Mouse (Mus musculus): ENCODE results near the gene Olfr420. TPM values are rescaled to one million over a fixed set of nuclear protein-coding genes. Genes with fewer than 3 reads are reported as not detected.

The Olfr420 gene
- not detected in 2 replicates for polyA plus RNA-seq (2015; fragmentation: Nextera tagmentation; extraction: Ambion mirVana)

DNA sequence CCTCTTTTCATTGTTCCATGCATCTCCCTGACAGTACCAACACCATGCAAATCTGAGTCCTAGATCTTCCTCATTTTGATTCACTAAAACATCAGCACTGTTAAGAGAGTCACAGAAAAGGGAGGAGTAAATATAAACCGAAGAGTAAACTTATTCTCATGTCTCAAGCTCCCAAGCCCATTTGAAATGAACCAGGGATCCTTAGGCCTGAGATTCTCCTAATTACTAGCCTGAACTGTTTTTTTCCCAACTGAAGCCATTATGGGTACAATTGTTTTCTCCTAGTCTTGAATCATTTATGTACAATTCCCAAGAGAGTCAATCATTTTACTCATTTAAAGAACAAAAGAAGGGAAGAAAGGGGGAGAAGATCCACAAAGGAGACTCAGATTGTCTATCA is at the start of gene Olfr420:
TSS of gene Olfr420 (plus strand) at position 301 of the 400 bp plus-strand sequence.
- WGBS, result 82% methylated on average over 1 of the region's 1 CpGs
- no peak for TF ChIP-seq CTCF (IDR thresholded peaks at IDR 0.05; ENCODE audit: low read depth)
- H3K4me3 ChIP-seq (ENCODE audit: low read depth, low read length), result no peak within 1 kb of the TSS

DNA sequence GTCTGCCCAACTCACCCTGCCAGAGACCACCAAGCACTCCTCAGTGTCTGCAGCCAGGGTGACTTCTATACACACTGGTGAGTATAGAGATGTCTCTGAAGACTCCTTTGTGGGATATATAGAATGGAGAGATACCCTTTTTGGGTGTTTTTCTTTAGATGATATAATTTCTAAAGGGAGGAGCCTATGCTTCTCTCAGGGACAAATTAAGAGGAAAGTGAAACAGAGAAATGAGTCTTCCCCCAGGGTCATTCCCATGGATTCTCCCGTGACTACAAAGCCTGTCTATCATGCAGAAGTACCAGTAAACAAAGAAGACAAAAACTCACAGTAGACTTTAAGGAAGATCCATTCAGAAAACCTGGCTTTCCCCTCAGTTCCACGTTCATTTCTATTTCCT is 34.4 kb upstream of the Olfr420 start, which contains the start of gene Olfr231:
TSS of gene Olfr231 (minus strand) at position 101 of the 400 bp plus-strand sequence.
- no peaks in the 10 kb centered on the region for H3K9me3 ChIP-seq (ENCODE audit: control insufficient read depth)
- H3K9ac ChIP-seq (ENCODE audit: low read depth, low read length), result no peak within 1 kb of the TSS
- H3K27me3 ChIP-seq (replicated peaks; ENCODE audit: control insufficient read depth, insufficient read depth, low read length), result no peaks in the 10 kb centered on the region
- H3K4me3 ChIP-seq (ENCODE audit: low read depth, low read length), result no peak within 1 kb of the TSS
- 52% methylated on average over 2 of the region's 2 CpGs for WGBS
- TF ChIP-seq CTCF (IDR thresholded peaks at IDR 0.05; ENCODE audit: low read depth), result no peak
- no peak for ATAC-seq
- H3K36me3 ChIP-seq (ENCODE audit: control insufficient read depth, insufficient read depth), result no peaks in the 10 kb centered on the region
- H3K4me1 ChIP-seq (replicated peaks; ENCODE audit: control insufficient read depth, insufficient read depth, low read length), result no peaks in the 10 kb centered on the region
- H3K27ac ChIP-seq (ENCODE audit: low read depth, low read length), result no peak within 1 kb of the TSS
- H3K4me2 ChIP-seq (replicated peaks; ENCODE audit: low read depth), result no peak within 1 kb of the TSS

More for the DNA sequence above, at the start of gene Olfr420:
- Histone ChIP-seq H3K4me2 (replicated peaks; ENCODE audit: low read depth) (no peak within 1 kb of the TSS), H3K9ac (ENCODE audit: low read depth, low read length) (no peak within 1 kb of the TSS), H3K27ac (ENCODE audit: low read depth, low read length) (no peak within 1 kb of the TSS), H3K27me3 (replicated peaks; ENCODE audit: control insufficient read depth, insufficient read depth, low read length) (no peaks in the 10 kb centered on the region), H3K4me1 (replicated peaks; ENCODE audit: control insufficient read depth, insufficient read depth, low read length) (no peaks in the 10 kb centered on the region), H3K9me3 (ENCODE audit: control insufficient read depth) (no peaks in the 10 kb centered on the region), H3K36me3 (ENCODE audit: control insufficient read depth, insufficient read depth) (no peaks in the 10 kb centered on the region)
- ATAC-seq, result no peak

DNA sequence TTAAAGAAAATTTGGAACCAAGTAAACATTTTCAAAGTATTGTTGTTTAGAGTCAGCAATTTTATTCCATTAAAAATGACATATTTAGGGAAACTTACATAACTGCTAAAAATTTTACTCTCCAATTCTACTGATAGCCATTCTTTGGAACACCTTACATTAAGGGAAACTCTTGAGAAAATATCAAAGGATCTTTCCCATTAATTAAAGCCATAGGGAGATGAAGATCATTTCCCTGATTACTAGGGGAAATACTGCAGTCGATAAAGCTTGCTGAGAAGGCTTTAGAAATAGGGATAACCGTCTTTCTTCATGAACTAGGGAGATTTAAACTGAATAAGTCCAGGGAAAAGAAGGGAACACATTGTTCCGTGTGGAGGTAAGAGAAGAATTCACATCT is 24.2 kb upstream of the Olfr420 start, which contains the start of gene Olfr424:
TSS of gene Olfr424 (plus strand) at position 301 of the 400 bp plus-strand sequence.
- Histone ChIP-seq H3K27ac (ENCODE audit: low read depth, low read length) (no peak within 1 kb of the TSS), H3K36me3 (ENCODE audit: control insufficient read depth, insufficient read depth) (no peaks in the 10 kb centered on the region), H3K27me3 (replicated peaks; ENCODE audit: control insufficient read depth, insufficient read depth, low read length) (no peaks in the 10 kb centered on the region), H3K4me2 (replicated peaks; ENCODE audit: low read depth) (no peak within 1 kb of the TSS), H3K4me3 (ENCODE audit: low read depth, low read length) (no peak within 1 kb of the TSS), H3K9ac (ENCODE audit: low read depth, low read length) (no peak within 1 kb of the TSS), H3K9me3 (ENCODE audit: control insufficient read depth) (no peaks in the 10 kb centered on the region), H3K4me1 (replicated peaks; ENCODE audit: control insufficient read depth, insufficient read depth, low read length) (no peaks in the 10 kb centered on the region)
- WGBS, result 83% methylated on average over 3 of the region's 3 CpGs
- no peak for TF ChIP-seq CTCF (IDR thresholded peaks at IDR 0.05; ENCODE audit: low read depth)
- no peak for ATAC-seq

DNA sequence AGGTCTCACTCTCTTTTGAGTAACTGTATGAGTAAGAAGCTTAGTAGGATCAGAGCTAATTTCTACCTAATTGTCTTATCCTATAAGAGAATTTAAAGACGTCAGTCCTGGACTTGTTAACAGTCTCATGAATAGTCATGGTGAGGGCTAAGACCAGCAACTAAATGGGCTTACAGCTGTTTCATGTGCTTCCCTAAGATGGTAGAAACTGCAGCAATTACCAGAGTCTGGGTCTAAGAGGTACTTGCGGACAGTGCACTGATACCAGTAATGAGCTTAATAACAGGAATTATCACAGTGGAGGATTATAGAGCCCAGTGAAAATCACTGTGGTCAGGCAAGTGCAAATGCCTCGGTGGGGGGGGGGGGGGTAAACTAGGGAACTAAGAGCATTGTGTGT is 23.4 kb upstream of the Olfr420 start:
- Histone ChIP-seq H3K9ac (ENCODE audit: low read depth, low read length) (no peak overlapping the region), H3K36me3 (ENCODE audit: control insufficient read depth, insufficient read depth) (no peaks in the 10 kb centered on the region), H3K4me1 (replicated peaks; ENCODE audit: control insufficient read depth, insufficient read depth, low read length) (no peaks in the 10 kb centered on the region), H3K4me3 (ENCODE audit: low read depth, low read length) (no peak overlapping the region), H3K27ac (ENCODE audit: low read depth, low read length) (no peak overlapping the region), H3K4me2 (replicated peaks; ENCODE audit: low read depth) (no peak overlapping the region), H3K9me3 (ENCODE audit: control insufficient read depth) (no peaks in the 10 kb centered on the region), H3K27me3 (replicated peaks; ENCODE audit: control insufficient read depth, insufficient read depth, low read length) (no peaks in the 10 kb centered on the region)
- no peak for ATAC-seq
- no peak for TF ChIP-seq CTCF (IDR thresholded peaks at IDR 0.05; ENCODE audit: low read depth)
- WGBS, result 79% methylated on average over 3 of the region's 3 CpGs

DNA sequence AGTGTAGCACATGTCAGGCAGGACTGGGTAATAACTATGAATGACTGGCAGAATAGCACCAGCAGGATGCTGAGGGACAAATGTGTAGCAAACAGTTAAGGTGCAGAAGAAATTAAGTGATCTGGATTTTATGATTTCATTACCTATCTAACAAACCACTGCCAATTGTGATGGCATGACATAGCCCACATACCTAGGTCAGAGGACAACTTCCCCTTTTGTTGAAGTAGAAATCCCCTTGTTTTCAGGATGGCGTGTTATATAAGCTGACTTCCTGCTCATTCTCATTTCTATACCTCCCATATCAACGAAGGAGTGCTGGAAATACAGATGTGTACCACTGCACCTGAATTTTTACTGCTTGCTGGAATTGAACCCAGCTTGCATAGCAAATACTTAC is 14.0 kb upstream of the Olfr420 start:
- Histone ChIP-seq H3K4me1 (replicated peaks; ENCODE audit: control insufficient read depth, insufficient read depth, low read length) (no peaks in the 10 kb centered on the region), H3K36me3 (ENCODE audit: control insufficient read depth, insufficient read depth) (no peaks in the 10 kb centered on the region), H3K9me3 (ENCODE audit: control insufficient read depth) (no peaks in the 10 kb centered on the region), H3K4me2 (replicated peaks; ENCODE audit: low read depth) (no peak overlapping the region), H3K4me3 (ENCODE audit: low read depth, low read length) (no peak overlapping the region), H3K27me3 (replicated peaks; ENCODE audit: control insufficient read depth, insufficient read depth, low read length) (no peaks in the 10 kb centered on the region), H3K9ac (ENCODE audit: low read depth, low read length) (no peak overlapping the region), H3K27ac (ENCODE audit: low read depth, low read length) (no peak overlapping the region)
- no peak for ATAC-seq
- no peak for TF ChIP-seq CTCF (IDR thresholded peaks at IDR 0.05; ENCODE audit: low read depth)
- 73% methylated on average over 2 of the region's 2 CpGs for WGBS

DNA sequence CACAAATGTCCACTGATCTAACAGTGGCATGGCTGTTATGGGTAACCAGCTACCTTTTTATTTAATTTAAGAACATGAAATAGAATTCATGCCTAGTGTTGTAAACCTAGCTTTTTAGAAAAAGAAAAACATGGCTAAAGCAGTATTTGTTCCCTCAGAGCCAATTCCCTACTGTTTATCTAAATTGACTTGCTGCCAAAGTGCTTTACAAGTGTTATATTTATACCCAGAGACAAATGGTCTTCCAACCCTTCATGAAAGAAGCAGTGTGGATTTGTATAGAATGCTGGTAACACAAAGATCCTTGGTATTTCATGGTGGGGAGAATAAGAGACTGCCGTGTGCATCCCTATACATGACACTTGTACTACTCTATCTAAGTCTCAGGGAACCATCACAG is 8.7 kb upstream of the Olfr420 start:
- Histone ChIP-seq H3K36me3 (ENCODE audit: control insufficient read depth, insufficient read depth) (no peaks in the 10 kb centered on the region), H3K27ac (ENCODE audit: low read depth, low read length) (no peak overlapping the region), H3K9ac (ENCODE audit: low read depth, low read length) (no peak overlapping the region), H3K4me1 (replicated peaks; ENCODE audit: control insufficient read depth, insufficient read depth, low read length) (no peaks in the 10 kb centered on the region), H3K9me3 (ENCODE audit: control insufficient read depth) (no peaks in the 10 kb centered on the region), H3K4me2 (replicated peaks; ENCODE audit: low read depth) (no peak overlapping the region), H3K4me3 (ENCODE audit: low read depth, low read length) (no peak overlapping the region), H3K27me3 (replicated peaks; ENCODE audit: control insufficient read depth, insufficient read depth, low read length) (no peaks in the 10 kb centered on the region)
- no peak for ATAC-seq
- 71% methylated on average over 1 of the region's 1 CpGs for WGBS
- no peak for TF ChIP-seq CTCF (IDR thresholded peaks at IDR 0.05; ENCODE audit: low read depth)

DNA sequence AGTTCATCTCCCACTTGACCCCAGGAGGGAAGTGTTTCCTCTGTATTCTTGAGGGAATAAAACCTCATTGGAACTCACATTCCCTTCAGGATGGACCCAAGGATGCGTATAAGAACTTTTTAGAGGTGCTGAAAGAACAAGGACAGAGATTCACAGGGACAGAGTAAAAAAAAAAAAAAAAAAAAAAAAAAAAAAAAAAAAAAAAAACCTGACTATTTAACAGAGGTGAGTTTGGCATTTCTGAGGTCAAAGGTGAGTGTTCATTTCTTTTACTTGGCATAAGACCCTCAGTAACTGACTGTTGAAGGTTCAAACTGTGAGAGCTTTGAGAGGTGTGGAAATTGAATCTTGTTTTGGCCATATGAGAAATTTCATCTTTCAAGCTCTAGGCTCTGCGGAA is 6.1 kb upstream of the Olfr420 start:
- WGBS, result 91% methylated on average over 2 of the region's 2 CpGs
- no peaks in the 10 kb centered on the region for H3K9me3 ChIP-seq (ENCODE audit: control insufficient read depth)
- no peak for ATAC-seq

More for the DNA sequence above, 6.1 kb upstream of the Olfr420 start:
- H3K27ac ChIP-seq (ENCODE audit: low read depth, low read length), result no peak overlapping the region
- no peak overlapping the region for H3K9ac ChIP-seq (ENCODE audit: low read depth, low read length)
- H3K4me1 ChIP-seq (replicated peaks; ENCODE audit: control insufficient read depth, insufficient read depth, low read length), result no peaks in the 10 kb centered on the region
- no peak overlapping the region for H3K4me2 ChIP-seq (replicated peaks; ENCODE audit: low read depth)
- no peaks in the 10 kb centered on the region for H3K36me3 ChIP-seq (ENCODE audit: control insufficient read depth, insufficient read depth)
- TF ChIP-seq CTCF (IDR thresholded peaks at IDR 0.05; ENCODE audit: low read depth), result no peak
- H3K27me3 ChIP-seq (replicated peaks; ENCODE audit: control insufficient read depth, insufficient read depth, low read length), result no peaks in the 10 kb centered on the region
- no peak overlapping the region for H3K4me3 ChIP-seq (ENCODE audit: low read depth, low read length)

Data from intestine, postnatal 0 days (tissue).